Mouse (Mus musculus) heart, postnatal 36 days (tissue): ENCODE measurements at regions not wholly inside any gene's neighbourhood (a gene's known extent, or its start where the extent isn't known, plus 50 kb on each side); places are given as distances from the start of the nearest gene placed in this dataset.

Experiments used
- DNase-seq, 2 experiments: peaks; one replicate each; pipeline ENCODE4 v3.0.0; 2021 to 2022
- intact Hi-C: fragments of 180-260 bp; cut with DNase I; formaldehyde crosslinking; loops from one replicate; pipeline ENCODE4 v1.15.1; 2025

- intact Hi-C loops = no loop called here
- no peak for DNase-seq
Observed at GRCm38 (mm10) chr2:50737706-50738105, 411.2 kb downstream of the Rnd3 start.

GRCm38 (mm10) chr2:50735029-50735428, 413.9 kb downstream of the Rnd3 start:
- DNase-seq = no peak
- intact Hi-C loops = no loop called here

- no peak for DNase-seq
- intact Hi-C loops = no loop called here
Observed at GRCm38 (mm10) chr2:50706652-50707051, 410.1 kb upstream of the Mmadhc start.

- intact Hi-C loops = no loop called here
- peak; percentile 40 to 46 for DNase-seq
Observed at GRCm38 (mm10) chr2:50704297-50704696, 407.7 kb upstream of the Mmadhc start.

GRCm38 (mm10) chr2:50702584-50703450, 406.2 kb upstream of the Mmadhc start:
- intact Hi-C loops = no loop called here
- DNase-seq = no peak

- intact Hi-C loops = loop anchor here (5.0 kb wide), 1 partner anchor 42 kb away; no protein-coding TSS in a partner anchor
- DNase-seq = no peak
Observed at GRCm38 (mm10) chr2:50698841-50699240, 402.2 kb upstream of the Mmadhc start.

GRCm38 (mm10) chr2:50696575-50696974, 400.0 kb upstream of the Mmadhc start:
- intact Hi-C loops = loop anchor here (5.0 kb wide), 1 partner anchor 39 kb away; no protein-coding TSS in a partner anchor
- DNase-seq = no peak

GRCm38 (mm10) chr2:50694849-50695248, 398.2 kb upstream of the Mmadhc start:
- intact Hi-C loops = loop anchor here (5.0 kb wide), 2 partner anchors 38 to 452 kb away; partner anchors contain the start of gene Rnd3
- no peak for DNase-seq

GRCm38 (mm10) chr2:50693784-50694350, 397.3 kb upstream of the Mmadhc start:
- intact Hi-C loops = loop anchor here (5.0 kb wide), 1 partner anchor 453 kb away; the partner anchor contains the start of gene Rnd3
- DNase-seq = no peak

- peak in 1 of 2 experiments; percentile 57 for DNase-seq
- intact Hi-C loops = loop anchor here (5.0 kb wide), 1 partner anchor 457 kb away; the partner anchor contains the start of gene Rnd3
Observed at GRCm38 (mm10) chr2:50690120-50691103, 393.8 kb upstream of the Mmadhc start.

GRCm38 (mm10) chr2:50687672-50688151, 391.1 kb upstream of the Mmadhc start:
- intact Hi-C loops = no loop called here
- DNase-seq = no peak

- DNase-seq = peak; percentile 37 to 44
- intact Hi-C loops = no loop called here
Observed at GRCm38 (mm10) chr2:50687222-50687621, 390.6 kb upstream of the Mmadhc start.

GRCm38 (mm10) chr2:50677456-50677855, 380.9 kb upstream of the Mmadhc start:
- intact Hi-C loops = no loop called here
- no peak for DNase-seq

GRCm38 (mm10) chr2:50675736-50676550, 379.3 kb upstream of the Mmadhc start:
- intact Hi-C loops = no loop called here
- DNase-seq = no peak

- intact Hi-C loops = no loop called here
- DNase-seq = no peak
Observed at GRCm38 (mm10) chr2:50674856-50675175, 378.2 kb upstream of the Mmadhc start.

- intact Hi-C loops = no loop called here
Observed at GRCm38 (mm10) chr2:50674151-50674855, 377.7 kb upstream of the Mmadhc start.

GRCm38 (mm10) chr2:50669297-50669696, 372.7 kb upstream of the Mmadhc start:
- no peak for DNase-seq
- intact Hi-C loops = no loop called here

More at GRCm38 (mm10) chr2:50674151-50674855, 377.7 kb upstream of the Mmadhc start:
- DNase-seq = peak in 1 of 2 experiments; percentile 26

GRCm38 (mm10) chr2:50668789-50669188, 372.2 kb upstream of the Mmadhc start:
- intact Hi-C loops = no loop called here

GRCm38 (mm10) chr2:50667180-50667579, 370.6 kb upstream of the Mmadhc start:
- intact Hi-C loops = no loop called here
- DNase-seq = no peak

More at GRCm38 (mm10) chr2:50668789-50669188, 372.2 kb upstream of the Mmadhc start:
- no peak for DNase-seq
